Mouse (Mus musculus): Measurements from ENCODE around the gene Tgfbr1. TPM values are rescaled to one million over a fixed set of nuclear protein-coding genes. Genes with fewer than 3 reads are reported as not detected.
"Not testable (repeated sequence)": the region's sequence is repeated elsewhere in the genome, so short reads cannot be mapped to it uniquely, and the experiment has no call there.

Gene Tgfbr1
- polyA plus RNA-seq, 1 experiment from 2014 or later: 27.9 TPM

DNA sequence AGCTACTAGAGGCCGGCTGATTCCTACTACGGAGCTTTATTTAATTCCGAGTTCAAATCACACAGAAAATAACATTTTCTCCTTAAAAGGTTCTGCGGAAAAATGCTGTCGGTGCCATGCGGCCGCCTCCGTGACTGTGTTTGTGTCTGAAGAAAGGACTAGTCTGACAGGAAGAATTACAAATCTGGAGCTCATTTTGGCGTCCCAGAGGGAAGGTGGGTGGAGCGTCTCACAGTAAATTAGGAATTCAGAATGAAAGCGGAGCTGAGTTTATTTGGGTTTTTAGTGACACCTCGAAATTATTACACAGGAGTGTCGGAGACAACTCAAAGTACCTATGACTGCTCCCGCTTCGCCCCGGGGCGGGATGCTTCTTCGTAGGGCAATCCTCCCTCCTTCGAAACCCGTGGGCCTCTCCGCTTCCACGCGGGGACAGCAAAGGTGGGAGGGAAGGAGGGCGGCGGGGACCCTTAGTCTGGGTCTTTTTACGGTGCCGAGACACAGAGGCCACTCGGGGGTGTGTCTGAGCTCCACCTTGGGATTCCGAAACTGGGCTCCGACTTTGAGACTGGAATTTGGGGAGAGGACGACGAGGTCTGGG lies 861 bp upstream of the Tgfbr1 start:
- H3K9me3 ChIP-seq: no peaks in the 10 kb centered on the region
- no peaks in the 10 kb centered on the region for H3K36me3 ChIP-seq
- peaks cover 21% of the 10 kb centered on the region for H3K4me1 ChIP-seq
- WGBS: under 1% methylated on average over 32 of the region's 32 CpGs
- peak overlapping the region; percentile 74 for H3K27ac ChIP-seq
- peak; percentile 0; the same call in 1 of the 2 replicates for ATAC-seq (ENCODE audit: borderline replicate concordance, extremely low read depth, low FRiP score, low TSS enrichment)
- no peaks in the 10 kb centered on the region; the same call in 1 of the 2 replicates for H3K27me3 ChIP-seq
- H3K4me2 ChIP-seq: peak overlapping the region; percentile 91
- H3K4me3 ChIP-seq: peak overlapping the region; percentile 86
- peak overlapping the region; percentile 55 for H3K9ac ChIP-seq

DNA sequence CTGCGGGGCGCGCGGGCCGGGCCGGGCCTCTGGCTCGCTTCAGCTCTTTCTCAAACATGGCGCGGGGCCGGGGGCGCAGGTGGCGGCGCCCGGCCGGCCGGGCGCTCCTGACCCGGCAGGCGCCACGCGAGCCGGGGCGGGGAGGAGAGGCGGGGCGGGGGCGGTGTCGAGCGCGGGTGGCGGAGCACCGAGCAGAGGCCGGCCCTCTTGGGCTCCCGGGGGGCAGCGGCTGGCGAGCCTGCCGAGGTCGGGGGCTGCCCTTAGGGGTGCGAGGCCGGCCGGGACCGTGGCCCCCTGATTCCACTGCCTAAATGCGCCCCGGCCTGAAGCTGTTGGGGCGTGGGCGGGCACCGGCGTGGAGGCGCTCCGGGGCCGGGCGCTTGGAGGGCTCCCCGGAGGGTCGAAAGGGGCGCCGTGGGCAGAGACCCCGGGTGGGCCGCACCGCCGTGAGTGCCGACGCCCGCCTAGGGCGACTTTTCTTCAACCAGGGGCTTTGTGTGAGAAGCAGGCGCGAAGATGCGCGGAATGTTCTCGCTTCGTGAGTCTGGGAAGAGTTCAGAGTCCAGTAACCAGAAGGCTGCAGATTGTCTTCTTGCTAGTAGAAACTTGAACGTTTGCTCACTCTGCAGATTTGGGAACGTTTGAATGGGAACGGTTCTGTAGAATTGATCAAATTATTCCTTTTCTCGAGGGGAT lies 542 bp downstream of the Tgfbr1 start:
- Histone ChIP-seq H3K36me3 (no peaks in the 10 kb centered on the region), H3K4me2 (peak overlapping the region; percentile 91), H3K27me3 (no peaks in the 10 kb centered on the region), H3K9ac (peak overlapping the region; percentile 91), H3K27ac (peak overlapping the region; percentile 96), H3K9me3 (no peaks in the 10 kb centered on the region), H3K4me1 (peaks cover 21% of the 10 kb centered on the region), H3K4me3 (peak overlapping the region; percentile 86)
- ATAC-seq (ENCODE audit: borderline replicate concordance, extremely low read depth, low FRiP score, low TSS enrichment): peak; percentile 74
- WGBS: under 1% methylated on average over 62 of the region's 73 CpGs

- 27% methylated on average over 3 of the region's 3 CpGs for WGBS
- Histone ChIP-seq H3K4me3 (peak overlapping the region; percentile 86), H3K4me2 (peak overlapping the region; percentile 91), H3K4me1 (peaks cover 21% of the 10 kb centered on the region), H3K36me3 (no peaks in the 10 kb centered on the region), H3K27me3 (no peaks in the 10 kb centered on the region), H3K9ac (peak overlapping the region; percentile 91; the same call in 1 of the 2 replicates), H3K27ac (no peak overlapping the region), H3K9me3 (no peaks in the 10 kb centered on the region)
- ATAC-seq (ENCODE audit: borderline replicate concordance, extremely low read depth, low FRiP score, low TSS enrichment): no peak
These were observed 1.3 kb downstream of the Tgfbr1 start for GRCm38 (mm10) chr4:47354304-47354703.

GRCm38 (mm10) chr4:47362662-47363061 lies 9.6 kb downstream of the Tgfbr1 start:
- 76% methylated on average over 2 of the region's 2 CpGs for WGBS
- H3K27ac ChIP-seq: no peak overlapping the region

DNA sequence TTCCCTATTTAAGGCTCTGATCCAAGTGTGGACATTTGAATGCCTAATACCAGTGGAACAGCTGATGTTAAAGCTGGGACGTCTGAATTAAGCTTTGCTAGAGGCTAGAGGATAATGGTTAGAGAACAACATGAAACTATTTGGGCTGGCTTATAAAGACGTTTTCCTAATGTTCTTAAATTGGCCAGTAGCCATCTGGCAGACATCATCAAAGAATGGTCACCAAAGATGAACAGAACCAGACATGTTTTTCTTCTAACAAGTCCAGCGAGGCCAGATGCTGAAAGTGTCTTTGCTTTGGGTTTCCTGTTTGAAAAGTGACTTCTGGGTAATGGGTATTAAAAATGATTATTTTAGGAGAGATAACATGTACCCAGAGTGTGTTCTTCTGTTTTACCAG lies 10.1 kb downstream of the Tgfbr1 start:
- H3K4me3 ChIP-seq: no peak overlapping the region
- H3K27ac ChIP-seq: no peak overlapping the region
- H3K9me3 ChIP-seq: no peaks in the 10 kb centered on the region
- peaks cover 7% of the 10 kb centered on the region; the same call in 1 of the 2 replicates for H3K4me1 ChIP-seq
- H3K36me3 ChIP-seq: no peaks in the 10 kb centered on the region
- H3K27me3 ChIP-seq: no peaks in the 10 kb centered on the region
- H3K9ac ChIP-seq: no peak overlapping the region
- no peak overlapping the region for H3K4me2 ChIP-seq
- WGBS: 34% methylated on average over 3 of the region's 3 CpGs
- ATAC-seq (ENCODE audit: borderline replicate concordance, extremely low read depth, low FRiP score, low TSS enrichment): peak; percentile 27; the same call in 1 of the 2 replicates

More at GRCm38 (mm10) chr4:47362662-47363061, 9.6 kb downstream of the Tgfbr1 start:
- Histone ChIP-seq H3K9ac (no peak overlapping the region), H3K27me3 (no peaks in the 10 kb centered on the region), H3K4me3 (no peak overlapping the region), H3K4me2 (no peak overlapping the region), H3K36me3 (no peaks in the 10 kb centered on the region), H3K4me1 (peaks cover 7% of the 10 kb centered on the region; the same call in 1 of the 2 replicates), H3K9me3 (no peaks in the 10 kb centered on the region)
- no peak for ATAC-seq (ENCODE audit: borderline replicate concordance, extremely low read depth, low FRiP score, low TSS enrichment)

- Histone ChIP-seq H3K9ac (no peak overlapping the region), H3K4me1 (no peaks in the 10 kb centered on the region), H3K9me3 (no peaks in the 10 kb centered on the region), H3K27ac (no peak overlapping the region), H3K4me2 (no peak overlapping the region), H3K36me3 (no peaks in the 10 kb centered on the region), H3K27me3 (no peaks in the 10 kb centered on the region), H3K4me3 (no peak overlapping the region)
- ATAC-seq (ENCODE audit: borderline replicate concordance, extremely low read depth, low FRiP score, low TSS enrichment): no peak
- 62% methylated on average over 2 of the region's 2 CpGs for WGBS
These were observed 15.7 kb downstream of the Tgfbr1 start for GRCm38 (mm10) chr4:47368717-47369116.

GRCm38 (mm10) chr4:47378716-47379115 lies 25.7 kb downstream of the Tgfbr1 start:
- Histone ChIP-seq H3K4me1 (no peaks in the 10 kb centered on the region), H3K9ac (no peak overlapping the region), H3K9me3 (no peaks in the 10 kb centered on the region), H3K36me3 (no peaks in the 10 kb centered on the region), H3K4me2 (no peak overlapping the region), H3K27ac (no peak overlapping the region), H3K27me3 (no peaks in the 10 kb centered on the region), H3K4me3 (no peak overlapping the region)
- ATAC-seq (ENCODE audit: borderline replicate concordance, extremely low read depth, low FRiP score, low TSS enrichment): no peak
- WGBS: 31% methylated on average over 1 of the region's 1 CpGs

DNA sequence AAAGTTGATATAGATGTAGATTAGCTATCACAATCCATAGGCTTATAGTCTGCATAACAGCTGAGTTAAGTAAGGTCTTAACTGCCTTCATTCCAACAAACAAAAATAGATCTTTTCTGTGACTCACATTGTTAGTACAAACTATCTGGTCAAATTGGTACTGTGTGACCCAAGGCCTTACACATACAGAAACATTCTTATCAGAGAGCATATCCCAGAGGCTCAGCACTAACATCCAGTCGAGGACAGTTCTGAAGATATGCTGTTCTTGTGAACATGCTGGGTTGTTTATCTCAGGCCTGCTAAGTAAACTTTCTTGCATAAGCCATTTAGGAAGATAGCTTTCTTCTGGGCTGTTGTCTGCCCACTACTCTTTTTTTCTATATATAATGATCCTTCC lies 29.4 kb downstream of the Tgfbr1 start:
- 28% methylated on average over 1 of the region's 1 CpGs for WGBS
- Histone ChIP-seq H3K4me2 (no peak overlapping the region), H3K4me1 (no peaks in the 10 kb centered on the region), H3K36me3 (peaks cover 7% of the 10 kb centered on the region; the same call in 1 of the 2 replicates), H3K9me3 (no peaks in the 10 kb centered on the region), H3K27ac (no peak overlapping the region), H3K27me3 (no peaks in the 10 kb centered on the region), H3K9ac (no peak overlapping the region), H3K4me3 (no peak overlapping the region)
- ATAC-seq (ENCODE audit: borderline replicate concordance, extremely low read depth, low FRiP score, low TSS enrichment): no peak

GRCm38 (mm10) chr4:47391926-47392325 lies 38.9 kb downstream of the Tgfbr1 start:
- H3K27ac ChIP-seq; ATAC-seq (ENCODE audit: borderline replicate concordance, extremely low read depth, low FRiP score, low TSS enrichment): not testable (repeated sequence)
- WGBS: 92% methylated on average over 2 of the region's 2 CpGs

DNA sequence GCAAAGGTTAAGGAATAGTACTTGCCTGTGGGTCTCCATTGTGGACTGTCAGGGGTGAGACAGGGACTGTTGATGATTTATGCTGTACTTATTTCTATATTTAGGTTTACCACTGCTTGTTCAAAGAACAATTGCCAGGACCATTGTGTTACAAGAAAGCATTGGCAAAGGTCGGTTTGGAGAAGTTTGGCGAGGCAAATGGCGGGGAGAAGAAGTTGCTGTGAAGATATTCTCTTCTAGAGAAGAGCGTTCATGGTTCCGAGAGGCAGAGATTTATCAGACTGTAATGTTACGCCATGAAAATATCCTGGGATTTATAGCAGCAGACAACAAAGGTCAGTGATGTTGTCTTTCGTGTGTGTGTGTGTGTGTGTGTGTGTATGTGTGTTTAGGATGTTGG lies 43.2 kb downstream of the Tgfbr1 start:
- H3K36me3 ChIP-seq: peaks cover 26% of the 10 kb centered on the region
- 89% methylated on average over 7 of the region's 7 CpGs for WGBS

More at GRCm38 (mm10) chr4:47391926-47392325, 38.9 kb downstream of the Tgfbr1 start:
- H3K4me3 ChIP-seq, H3K9me3 ChIP-seq, H3K36me3 ChIP-seq, H3K4me2 ChIP-seq, H3K4me1 ChIP-seq, H3K9ac ChIP-seq, H3K27me3 ChIP-seq: not testable (repeated sequence)

DNA sequence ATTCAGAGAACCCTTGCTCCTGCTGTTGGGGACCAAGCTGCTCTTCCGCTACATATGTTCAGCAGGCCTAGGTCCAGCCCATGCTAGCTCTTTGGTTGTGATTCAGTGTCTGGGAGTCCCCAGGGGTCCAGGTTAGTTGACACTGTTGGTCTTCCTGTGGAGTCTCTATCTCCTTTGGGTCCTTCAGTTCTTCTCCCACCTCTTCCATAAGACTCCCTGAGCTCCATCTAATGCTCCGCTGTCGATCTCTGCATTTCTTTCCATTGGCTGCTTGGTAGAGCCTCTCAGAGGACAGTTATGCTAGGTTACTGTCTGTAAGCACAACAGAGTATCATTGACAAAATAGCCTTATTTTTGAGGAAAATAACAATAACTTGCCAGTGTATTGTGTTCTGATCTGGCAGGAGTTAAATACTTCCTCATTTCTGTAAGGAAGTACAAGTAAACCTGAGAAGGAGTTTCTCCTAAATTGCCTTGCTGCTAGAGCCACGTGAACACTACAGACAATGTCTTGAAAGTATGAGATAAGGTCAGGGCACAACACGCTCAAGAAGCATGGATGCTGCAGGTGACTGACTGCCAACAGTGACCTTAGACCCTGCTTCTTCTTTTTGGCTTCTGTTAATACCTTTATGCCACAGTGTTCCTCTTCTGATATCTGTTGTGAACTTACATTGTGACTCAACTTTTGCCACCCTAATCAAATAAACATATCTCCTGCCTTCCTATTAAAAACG lies 45.1 kb downstream of the Tgfbr1 start:
- H3K9me3 ChIP-seq: no peaks in the 10 kb centered on the region
- WGBS: 83% methylated on average over 6 of the region's 6 CpGs
- H3K27me3 ChIP-seq: no peaks in the 10 kb centered on the region
- no peak overlapping the region for H3K4me2 ChIP-seq
- peaks cover 34% of the 10 kb centered on the region for H3K36me3 ChIP-seq
- H3K27ac ChIP-seq: no peak overlapping the region
- no peak for ATAC-seq (ENCODE audit: borderline replicate concordance, extremely low read depth, low FRiP score, low TSS enrichment)
- no peaks in the 10 kb centered on the region for H3K4me1 ChIP-seq
- no peak overlapping the region for H3K9ac ChIP-seq
- H3K4me3 ChIP-seq: no peak overlapping the region

More for the DNA sequence above, 43.2 kb downstream of the Tgfbr1 start:
- Histone ChIP-seq H3K9me3 (no peaks in the 10 kb centered on the region), H3K27ac (no peak overlapping the region), H3K4me3 (no peak overlapping the region), H3K27me3 (no peaks in the 10 kb centered on the region), H3K4me1 (no peaks in the 10 kb centered on the region), H3K4me2 (no peak overlapping the region), H3K9ac (no peak overlapping the region)
- no peak for ATAC-seq (ENCODE audit: borderline replicate concordance, extremely low read depth, low FRiP score, low TSS enrichment)

DNA sequence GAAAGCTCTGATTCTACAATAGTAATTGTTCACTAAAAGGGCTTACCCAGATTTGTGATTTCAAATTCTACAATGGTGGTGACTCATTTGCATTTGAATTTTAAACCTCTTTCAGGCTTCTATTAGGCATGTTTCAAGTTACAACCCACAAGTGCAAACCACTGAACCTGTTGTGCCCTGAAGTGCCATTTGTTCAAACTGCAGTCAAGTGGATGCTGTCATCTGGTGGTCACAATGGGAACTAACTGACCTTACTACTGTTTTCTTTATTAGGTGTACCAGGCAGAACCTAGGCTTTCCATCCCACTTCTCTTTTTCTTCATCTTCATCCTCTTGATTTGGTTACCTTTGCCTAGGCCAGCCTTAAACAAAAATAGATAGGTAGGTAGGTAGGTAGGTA lies 46.8 kb downstream of the Tgfbr1 start:
- Histone ChIP-seq H3K4me1 (no peaks in the 10 kb centered on the region), H3K27ac (no peak overlapping the region), H3K9me3 (no peaks in the 10 kb centered on the region), H3K4me2 (no peak overlapping the region), H3K4me3 (no peak overlapping the region), H3K9ac (no peak overlapping the region), H3K27me3 (no peaks in the 10 kb centered on the region), H3K36me3 (peaks cover 34% of the 10 kb centered on the region)
- ATAC-seq (ENCODE audit: borderline replicate concordance, extremely low read depth, low FRiP score, low TSS enrichment): no peak

Data from lung, embryonic 15.5 days (tissue).